Mouse (Mus musculus) c-Kit-positive CD71-positive TER-119-negative erythroid progenitor cells, embryonic 14.5 days (primary cell): ENCODE data around the gene Ipo5.

Experiments
- DNase-seq: peaks from one replicate; pipeline ENCODE4 v3.0.0-alpha.2; 2013; ENCODE audit warnings: low read depth

Gene Ipo5

GRCm38 (mm10) chr14:120921805-120922204 lies 10.8 kb downstream of the Ipo5 start:
- DNase-seq = no peak

GRCm38 (mm10) chr14:120924044-120924443 lies 13.0 kb downstream of the Ipo5 start:
- no peak for DNase-seq

GRCm38 (mm10) chr14:120925731-120926585 lies 14.9 kb downstream of the Ipo5 start:
- no peak for DNase-seq

GRCm38 (mm10) chr14:120931236-120931635 lies 20.2 kb downstream of the Ipo5 start:
- no peak for DNase-seq

GRCm38 (mm10) chr14:120933624-120934023 lies 22.6 kb downstream of the Ipo5 start:
- DNase-seq = peak; percentile 14

GRCm38 (mm10) chr14:120937102-120937501 lies 26.1 kb downstream of the Ipo5 start:
- DNase-seq = no peak

- no peak for DNase-seq
Measured at GRCm38 (mm10) chr14:120942803-120943202, 31.8 kb downstream of the Ipo5 start.

GRCm38 (mm10) chr14:120945146-120945545 lies 34.1 kb downstream of the Ipo5 start:
- DNase-seq = no peak

GRCm38 (mm10) chr14:120947104-120947503 lies 36.1 kb downstream of the Ipo5 start:
- no peak for DNase-seq

- DNase-seq = peak; percentile 19
Measured at GRCm38 (mm10) chr14:120949002-120949401, 38.0 kb downstream of the Ipo5 start.

- no peak for DNase-seq
Measured at GRCm38 (mm10) chr14:120950068-120950467, 39.0 kb downstream of the Ipo5 start.

- DNase-seq = no peak
Measured at GRCm38 (mm10) chr14:120952434-120952833, 41.4 kb downstream of the Ipo5 start.

- DNase-seq = no peak
Measured at GRCm38 (mm10) chr14:120960551-120960950, 49.5 kb downstream of the Ipo5 start.

- no peak for DNase-seq
Measured at GRCm38 (mm10) chr14:120960991-120961390, 50.0 kb downstream of the Ipo5 start.

GRCm38 (mm10) chr14:120967072-120967471 lies 56.0 kb downstream of the Ipo5 start:
- DNase-seq = no peak

- DNase-seq = no peak
Measured at GRCm38 (mm10) chr14:120968723-120969122, 57.7 kb downstream of the Ipo5 start.

GRCm38 (mm10) chr14:120969673-120970072 lies 58.6 kb downstream of the Ipo5 start:
- no peak for DNase-seq

- no peak for DNase-seq
Measured at GRCm38 (mm10) chr14:120970637-120971036, 59.6 kb downstream of the Ipo5 start.

GRCm38 (mm10) chr14:120971313-120971712 lies 60.3 kb downstream of the Ipo5 start:
- peak; percentile 5 for DNase-seq

GRCm38 (mm10) chr14:120979559-120979958 lies 68.5 kb downstream of the Ipo5 start:
- no peak for DNase-seq

- DNase-seq = no peak
Measured at GRCm38 (mm10) chr14:120989126-120989525, 78.1 kb downstream of the Ipo5 start.
